Mouse (Mus musculus) liver, embryonic 14.5 days (tissue): Measurements from ENCODE around the gene Ccdc6. TPM values are rescaled to one million over a fixed set of nuclear protein-coding genes. Genes with fewer than 3 reads are reported as not detected.

Source experiments
- ATAC-seq: fragments of 200-750 bp; cut with Nextera tagmentation; 2 replicates; pipeline ENCODE4 v1.8.0; 2017; ENCODE audit warnings: moderate number of reproducible peaks, mild to moderate bottlenecking, moderate library complexity; ENCODE audit not compliant: insufficient read depth
- DNase-seq, 3 experiments: peaks; one replicate each; pipeline ENCODE4 v3.0.0-alpha.2; 2012 to 2013; ENCODE audit warnings: low read depth in 3 of 3, low spot score in 3 of 3
- H3K27ac ChIP-seq: fragments of 300-500 bp; sonication (generic); 2 replicates; pipeline ENCODE4 v1.5.1; 2014; ENCODE audit warnings: moderate library complexity, mild to moderate bottlenecking, control low read depth, inconsistent platforms
- H3K27me3 ChIP-seq: fragments of 300-500 bp; sonication (generic); 2 replicates; pipeline ENCODE4 v1.6.1; 2014; ENCODE audit warnings: mild to moderate bottlenecking, low read length, moderate library complexity; ENCODE audit not compliant: control insufficient read depth, insufficient read depth
- H3K36me3 ChIP-seq: fragments of 300-500 bp; sonication (generic); replicated peaks from 2 replicates; pipeline ENCODE4 v1.6.1; 2014; ENCODE audit warnings: low read depth; ENCODE audit not compliant: control insufficient read depth, insufficient read depth
- H3K4me1 ChIP-seq, 2 experiments: fragments of 200-500 bp in 1 of 2; fragments of 300-500 bp in 1 of 2; sonication (generic) in 1 of 2; replicated peaks; 2 replicates each; pipeline ENCODE4 v1.6.1; 2012 to 2014; ENCODE audit warnings: antibody characterized with exemption in 1 of 2, inconsistent platforms in 1 of 2, low read length in 1 of 2; ENCODE audit not compliant: control insufficient read depth in 2 of 2, insufficient read depth in 2 of 2
- H3K4me2 ChIP-seq: fragments of 300-500 bp; sonication (generic); 2 replicates; pipeline ENCODE4 v1.6.1; 2014; ENCODE audit warnings: low read depth, mild to moderate bottlenecking, control low read depth, moderate library complexity
- H3K4me3 ChIP-seq, 2 experiments: fragments of 200-500 bp in 1 of 2; fragments of 300-500 bp in 1 of 2; sonication (generic) in 1 of 2; 2 replicates each; pipeline ENCODE4 v1.5.1; 2012 to 2014; ENCODE audit warnings: low read depth in 2 of 2, low read length in 2 of 2, mild to moderate bottlenecking in 2 of 2, control low read depth in 1 of 2, inconsistent platforms in 1 of 2, moderate library complexity in 1 of 2; ENCODE audit not compliant: insufficient read depth in 1 of 2
- H3K9ac ChIP-seq: fragments of 300-500 bp; sonication (generic); replicated peaks from 2 replicates; pipeline ENCODE4 v1.6.1; 2014; ENCODE audit warnings: mild to moderate bottlenecking, control low read depth, moderate library complexity
- H3K9me3 ChIP-seq: fragments of 300-500 bp; sonication (generic); 2 replicates; pipeline ENCODE4 v1.6.1; 2016; ENCODE audit warnings: low read length, mixed read lengths; ENCODE audit not compliant: control insufficient read depth
- CTCF ChIP-seq: IDR thresholded peaks from 2 replicates; pipeline ENCODE4 v1.5.1; 2016; ENCODE audit warnings: antibody characterized with exemption, low read depth, control low read depth
- EP300 ChIP-seq: IDR thresholded peaks from 2 replicates; pipeline ENCODE4 v1.6.1; 2016; ENCODE audit warnings: antibody characterized with exemption, low read depth
- WGBS: fragments of 180-500 bp; shearing (Covaris S2); extraction: QIAGEN DNeasy Blood & Tissue Kit; methylation state at CpG from one replicate; pipeline ENCODE4 v1.1.7; 2014; ENCODE audit not compliant: insufficient replicate concordance; 5-methylcytosine and 5-hydroxymethylcytosine counted together
- polyA plus RNA-seq, 2 experiments: library from polyadenylated mRNA; depleted of rRNA in 1 of 2; stranded (reverse) in 1 of 2; unstranded in 1 of 2; fragments of >200 nt; fragmentation: Nextera tagmentation in 1 of 2; extraction: Ambion mirVana in 1 of 2; gene quantifications; 2 replicates each; pipeline versions ENCODE4 v1.2.1 to v1.2.3; 2012 to 2014

Gene Ccdc6
- polyA plus RNA-seq, 2 experiments: 8.3 to 9.5 TPM

DNA sequence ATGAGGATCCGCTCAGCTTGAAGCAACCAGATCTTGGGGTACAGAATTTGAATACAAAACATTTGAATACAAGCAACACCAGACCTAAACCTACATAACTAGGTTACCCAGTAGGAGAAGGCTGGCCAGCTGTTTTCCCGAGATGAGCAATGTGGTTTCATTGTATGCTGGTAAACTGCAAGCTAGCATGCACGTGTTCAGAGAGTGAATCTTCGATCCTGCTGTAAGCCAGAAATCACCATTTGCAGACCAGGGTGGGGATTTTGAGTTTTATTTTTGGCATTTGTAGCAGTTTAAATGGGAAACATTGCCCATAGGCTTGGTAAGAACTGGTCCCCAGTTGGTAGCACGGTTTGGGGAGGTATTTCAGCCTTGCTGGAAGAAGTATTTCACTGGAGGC is 13.7 kb upstream of the Ccdc6 start:
- H3K4me3 ChIP-seq: no peak overlapping the region
- no peak overlapping the region for H3K9ac ChIP-seq
- WGBS: 58% methylated on average over 5 of the region's 5 CpGs
- H3K9me3 ChIP-seq: peaks cover 4% of the 10 kb centered on the region; the same call in 1 of the 2 replicates
- no peaks in the 10 kb centered on the region for H3K27me3 ChIP-seq
- H3K36me3 ChIP-seq: no peaks in the 10 kb centered on the region
- H3K4me1 ChIP-seq: no peaks in the 10 kb centered on the region
- DNase-seq: no peak
- TF ChIP-seq EP300 (no peak), CTCF (no peak)
- no peak overlapping the region for H3K27ac ChIP-seq
- no peak overlapping the region for H3K4me2 ChIP-seq
- no peak for ATAC-seq

DNA sequence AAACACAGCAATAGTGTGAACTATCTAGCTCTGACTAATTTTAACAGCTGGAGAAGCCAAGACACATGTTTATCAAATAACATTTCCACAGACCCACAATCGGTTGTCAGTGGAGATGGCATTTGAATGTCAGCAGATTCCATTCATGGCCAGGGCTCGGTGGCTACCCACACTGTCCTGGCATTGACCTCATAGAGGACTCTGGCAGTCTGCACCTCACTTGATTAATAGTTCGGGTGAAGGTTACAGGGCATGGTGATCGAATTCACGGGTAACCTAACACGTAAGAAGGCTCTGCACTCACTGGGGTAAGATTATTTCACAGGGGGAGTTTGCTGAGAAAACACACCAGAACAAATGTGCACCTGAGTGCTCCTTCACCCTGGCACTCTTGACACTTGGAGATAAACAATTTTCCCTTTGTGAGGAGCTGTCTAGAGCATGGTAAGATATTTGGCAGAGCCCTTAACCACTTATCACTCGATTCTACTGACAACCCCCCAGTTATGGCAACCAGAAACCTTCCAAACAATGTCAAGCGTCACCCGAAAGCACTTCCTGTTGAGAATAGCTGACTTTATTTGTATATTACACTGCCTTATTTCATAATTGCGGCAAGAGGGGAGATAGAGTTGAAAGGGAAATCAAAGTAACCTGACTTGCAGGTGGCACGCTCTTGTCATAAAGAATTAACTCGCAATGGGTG is 11.5 kb upstream of the Ccdc6 start:
- no peak for DNase-seq
- 58% methylated on average over 12 of the region's 12 CpGs for WGBS
- TF ChIP-seq EP300: no peak
- no peak for TF ChIP-seq CTCF
- Histone ChIP-seq H3K4me1 (no peaks in the 10 kb centered on the region), H3K9ac (no peak overlapping the region), H3K27me3 (no peaks in the 10 kb centered on the region), H3K9me3 (peaks cover 4% of the 10 kb centered on the region; the same call in 1 of the 2 replicates), H3K4me2 (no peak overlapping the region), H3K27ac (no peak overlapping the region), H3K36me3 (no peaks in the 10 kb centered on the region), H3K4me3 (no peak overlapping the region)
- ATAC-seq: no peak

DNA sequence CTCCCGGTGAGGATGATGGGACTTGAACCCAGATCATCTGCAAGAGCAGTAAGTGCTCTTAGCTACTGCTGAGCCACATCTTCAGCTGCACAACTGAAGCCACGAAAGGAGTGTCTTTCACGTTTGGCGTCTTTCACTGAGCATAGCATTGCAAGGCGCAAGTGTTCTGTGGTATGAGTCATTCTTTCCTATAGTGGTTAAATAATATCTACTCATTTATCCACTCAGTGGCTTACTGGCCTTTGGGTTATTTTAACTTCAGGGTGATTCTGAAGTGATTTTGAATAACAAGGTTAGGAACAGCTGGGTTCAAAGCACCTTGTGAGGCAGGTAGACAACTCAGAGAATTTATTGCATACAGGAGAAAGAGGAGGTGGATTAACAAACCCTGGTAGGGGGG is 8.1 kb upstream of the Ccdc6 start:
- no peak for DNase-seq
- no peaks in the 10 kb centered on the region for H3K27me3 ChIP-seq
- H3K4me3 ChIP-seq: no peak overlapping the region
- WGBS: 75% methylated on average over 5 of the region's 5 CpGs
- H3K9ac ChIP-seq: no peak overlapping the region
- ATAC-seq: no peak
- H3K27ac ChIP-seq: no peak overlapping the region
- no peaks in the 10 kb centered on the region for H3K36me3 ChIP-seq
- peaks cover 4% of the 10 kb centered on the region; the same call in 1 of the 2 replicates for H3K9me3 ChIP-seq
- no peak overlapping the region for H3K4me2 ChIP-seq
- peaks cover 0 to under 1% of the 10 kb centered on the region in 2 experiments; a peak in 3 of 4 replicates for H3K4me1 ChIP-seq
- TF ChIP-seq EP300 (no peak), CTCF (no peak)

DNA sequence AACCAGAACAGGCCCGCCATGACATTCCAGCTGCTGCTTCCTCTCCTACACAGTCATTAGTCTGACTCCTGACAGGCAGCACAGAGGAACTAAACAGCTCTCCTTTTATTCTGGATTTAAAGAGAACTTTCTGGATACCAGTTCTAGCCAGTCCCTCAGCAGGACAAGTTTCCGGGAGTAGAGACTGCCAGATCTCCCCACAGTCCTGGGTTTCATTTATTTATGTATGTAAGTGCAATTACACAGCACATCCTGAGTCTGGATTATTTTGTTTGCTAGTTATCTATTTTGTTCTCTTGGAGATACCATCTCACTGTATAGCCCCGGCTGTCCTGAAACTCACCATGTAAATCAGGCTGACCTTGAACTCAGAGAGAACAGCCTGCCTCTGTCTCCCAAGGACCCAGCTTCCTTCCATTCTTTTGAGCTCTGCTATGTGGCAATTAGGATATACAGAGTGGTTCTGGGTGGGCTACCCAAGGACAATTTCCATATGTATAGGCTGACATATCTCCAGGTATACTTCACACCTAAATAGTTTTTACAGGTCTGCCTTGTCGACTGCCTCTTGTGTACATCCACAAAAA is 5.0 kb upstream of the Ccdc6 start:
- TF ChIP-seq CTCF: no peak
- no peak for TF ChIP-seq EP300
- Histone ChIP-seq H3K9me3 (peaks cover 4% of the 10 kb centered on the region; the same call in 1 of the 2 replicates), H3K27ac (no peak overlapping the region), H3K4me3 (no peak overlapping the region), H3K36me3 (no peaks in the 10 kb centered on the region), H3K27me3 (no peaks in the 10 kb centered on the region), H3K4me2 (no peak overlapping the region), H3K9ac (no peak overlapping the region; the same call in 1 of the 2 replicates), H3K4me1 (peaks cover 7 to 16% of the 10 kb centered on the region in 2 experiments)
- no peak for DNase-seq
- WGBS: 53% methylated on average over 4 of the region's 4 CpGs
- no peak for ATAC-seq

DNA sequence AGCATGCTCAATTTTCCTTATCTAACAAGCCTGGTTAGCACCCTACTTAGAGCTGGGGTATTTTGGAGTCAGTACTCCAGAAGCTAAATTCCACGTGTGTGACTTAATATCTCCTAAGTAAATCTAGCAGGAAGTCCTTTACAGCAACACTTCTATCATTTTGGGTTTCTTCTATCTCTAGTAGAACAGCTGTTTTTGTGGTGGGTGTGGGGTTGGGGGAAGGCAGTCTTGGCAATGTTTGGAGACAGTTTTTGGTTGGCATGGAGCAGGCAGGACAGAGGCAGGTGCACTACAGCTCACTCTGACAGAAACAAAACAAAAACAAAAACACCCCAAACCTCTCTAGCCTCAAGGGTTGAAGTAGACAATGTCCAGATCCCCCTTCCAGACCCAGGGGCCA is 3.1 kb upstream of the Ccdc6 start:
- DNase-seq (no peak), ATAC-seq (no peak)
- 3% methylated on average over 1 of the region's 1 CpGs for WGBS
- H3K4me1 ChIP-seq: peaks cover 10 to 23% of the 10 kb centered on the region in 2 experiments
- no peak overlapping the region for H3K9ac ChIP-seq
- no peak overlapping the region for H3K27ac ChIP-seq
- no peaks in the 10 kb centered on the region for H3K27me3 ChIP-seq
- no peaks in the 10 kb centered on the region for H3K9me3 ChIP-seq
- TF ChIP-seq EP300: 0 out of 2 replicates have a peak, but pooled peaks have one; percentile 13
- no peak for TF ChIP-seq CTCF
- no peaks in the 10 kb centered on the region for H3K36me3 ChIP-seq
- H3K4me2 ChIP-seq: no peak overlapping the region
- no peak overlapping the region for H3K4me3 ChIP-seq
